Mouse (Mus musculus) spleen, embryonic (tissue): ENCODE data around the gene Sp2.

Experiments used
- CTCF ChIA-PET: fragments of 350-600 bp; sonication (Branson Sonifier 250); formaldehyde crosslinking; loops from one replicate; lab custom pipeline; 2022; lab: Charles Lee

Sp2 gene

GRCm38 (mm10) chr11:96944844-96945580 is 37.7 kb downstream of the Sp2 start:
- CTCF ChIA-PET = interaction anchor here (0.5 to 0.7 kb wide), 2 partner anchors 127 to 1196 kb away, joined by 3 to 5 read pairs; no protein-coding TSS in a partner anchor

- CTCF ChIA-PET = no interaction called here
Measured at GRCm38 (mm10) chr11:96943746-96944304, 38.9 kb downstream of the Sp2 start, which contains the start of gene Pnpo. TSS of gene Pnpo (minus strand) at chr11:96943986.

- CTCF ChIA-PET = interaction anchor here (0.6 kb wide), 1 partner anchor 31 kb away, joined by 4 read pairs; no protein-coding TSS in a partner anchor
Measured at GRCm38 (mm10) chr11:96941989-96942590, 40.7 kb downstream of the Sp2 start.

- CTCF ChIA-PET = no interaction called here
Measured at GRCm38 (mm10) chr11:96940578-96941465, 41.9 kb downstream of the Sp2 start.

- CTCF ChIA-PET = no interaction called here
Measured at GRCm38 (mm10) chr11:96938426-96938800, 44.3 kb downstream of the Sp2 start.

- CTCF ChIA-PET = no interaction called here
Measured at GRCm38 (mm10) chr11:96937549-96938425, 45.0 kb downstream of the Sp2 start.

- CTCF ChIA-PET = no interaction called here
Measured at GRCm38 (mm10) chr11:96935872-96936650, 46.7 kb downstream of the Sp2 start.

- CTCF ChIA-PET = interaction anchor here (0.5 kb wide), 1 partner anchor 38 kb away, joined by 3 read pairs; no protein-coding TSS in a partner anchor
Measured at GRCm38 (mm10) chr11:96934921-96935356, 47.8 kb downstream of the Sp2 start.

GRCm38 (mm10) chr11:96933562-96934276 is 49.0 kb downstream of the Sp2 start:
- CTCF ChIA-PET = interaction anchor here (0.6 kb wide), 1 partner anchor 396 kb away, joined by 4 read pairs; no protein-coding TSS in a partner anchor

GRCm38 (mm10) chr11:96931327-96932062 is 51.3 kb downstream of the Sp2 start:
- CTCF ChIA-PET = no interaction called here

GRCm38 (mm10) chr11:96929766-96930331 is 52.9 kb downstream of the Sp2 start:
- CTCF ChIA-PET = interaction anchor here (0.6 kb wide), 1 partner anchor 641 kb away, joined by 7 read pairs; no protein-coding TSS in a partner anchor

GRCm38 (mm10) chr11:96929096-96929765 is 53.5 kb downstream of the Sp2 start:
- CTCF ChIA-PET = interaction anchor here (0.6 kb wide), 1 partner anchor 641 kb away, joined by 7 read pairs; no protein-coding TSS in a partner anchor

- CTCF ChIA-PET = no interaction called here
Measured at GRCm38 (mm10) chr11:96928691-96929090, 54.1 kb downstream of the Sp2 start.

- CTCF ChIA-PET = no interaction called here
Measured at GRCm38 (mm10) chr11:96928088-96928487, 54.7 kb downstream of the Sp2 start, which contains the start of gene Prr15l. TSS of gene Prr15l (plus strand) at chr11:96928104.

GRCm38 (mm10) chr11:96926587-96926986 is 56.2 kb downstream of the Sp2 start:
- CTCF ChIA-PET = no interaction called here

- CTCF ChIA-PET = interaction anchor here (1.0 kb wide), 1 partner anchor 75 kb away, joined by 3 read pairs; no protein-coding TSS in a partner anchor
Measured at GRCm38 (mm10) chr11:96925469-96926148, 57.1 kb downstream of the Sp2 start.
